Mouse (Mus musculus) erythroblast, adult 5-6 weeks (primary cell): Measurements from ENCODE around the gene Btbd9. TPM values are rescaled to one million over a fixed set of nuclear protein-coding genes. Genes with fewer than 3 reads are reported as not detected.

Experiments
- ATAC-seq: replicated peaks from 2 replicates; pipeline ENCODE4 v1.8.0; 2016; ENCODE audit warnings: moderate number of reproducible peaks, mild to moderate bottlenecking, moderate TSS enrichment, inconsistent platforms; ENCODE audit not compliant: poor library complexity, low FRiP score, severe bottlenecking
- total RNA-seq, 2 experiments: library from RNA; stranded (forward) in 1 of 2; stranded (reverse) in 1 of 2; fragments of 150-400 nt in 1 of 2; fragments of 200-764, 138-1000 nt in 1 of 2; gene quantifications; 2 replicates each; pipeline versions ENCODE4 v1.2.3 to v1.2.4; 2015 to 2017; ENCODE audit warnings: low replicate concordance in 2 of 2

Gene Btbd9
- total RNA-seq, 2 experiments from 2014 or later, result 6.3 to 6.5 TPM

DNA sequence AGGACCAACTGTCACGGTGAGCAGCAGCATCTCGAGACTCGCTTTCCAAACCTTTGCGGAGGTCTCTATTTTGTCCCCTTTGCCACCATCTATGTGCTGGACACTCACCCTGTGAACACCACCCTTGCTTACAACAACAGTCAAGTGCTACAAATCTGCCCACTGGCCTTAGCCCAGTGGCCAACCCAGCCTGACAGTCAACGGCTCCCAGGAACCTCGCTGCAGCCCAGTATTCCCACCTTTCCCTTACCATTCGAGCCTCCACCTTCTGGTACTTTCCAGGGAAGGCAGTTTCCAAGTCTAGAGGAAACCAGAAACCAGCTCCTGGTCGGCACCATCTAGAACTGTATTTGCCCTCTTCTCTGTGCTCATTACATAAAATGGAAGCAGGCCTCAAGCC lies 84.7 kb downstream of the Btbd9 start:
- ATAC-seq, result no peak

GRCm38 (mm10) chr17:30490601-30491000 lies 85.7 kb downstream of the Btbd9 start:
- ATAC-seq, result no peak

- ATAC-seq, result no peak
These were observed 86.2 kb downstream of the Btbd9 start for GRCm38 (mm10) chr17:30490086-30490485.

GRCm38 (mm10) chr17:30489629-30490028 lies 86.7 kb downstream of the Btbd9 start:
- no peak for ATAC-seq

DNA sequence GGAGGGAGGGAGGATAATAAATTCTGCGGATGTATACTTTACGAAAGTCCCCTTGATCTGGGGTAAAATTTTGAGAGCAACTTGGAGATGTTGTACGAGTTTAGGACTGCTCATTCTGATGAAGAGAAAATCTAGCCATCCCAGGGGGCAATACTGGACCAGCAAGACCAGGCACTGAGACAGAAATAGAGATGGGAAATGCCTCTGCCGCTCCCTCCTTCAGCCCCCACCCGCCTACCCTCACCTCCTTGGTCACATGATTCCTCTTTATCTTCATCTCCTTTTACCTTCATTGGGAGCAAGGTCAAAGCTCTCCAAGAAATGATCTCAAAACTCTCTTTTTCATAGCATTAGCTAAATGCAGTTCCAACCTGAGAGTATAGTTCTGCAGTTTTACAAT lies 88.6 kb downstream of the Btbd9 start:
- no peak for ATAC-seq

- no peak for ATAC-seq
These were observed 91.0 kb downstream of the Btbd9 start for GRCm38 (mm10) chr17:30485067-30485854.

DNA sequence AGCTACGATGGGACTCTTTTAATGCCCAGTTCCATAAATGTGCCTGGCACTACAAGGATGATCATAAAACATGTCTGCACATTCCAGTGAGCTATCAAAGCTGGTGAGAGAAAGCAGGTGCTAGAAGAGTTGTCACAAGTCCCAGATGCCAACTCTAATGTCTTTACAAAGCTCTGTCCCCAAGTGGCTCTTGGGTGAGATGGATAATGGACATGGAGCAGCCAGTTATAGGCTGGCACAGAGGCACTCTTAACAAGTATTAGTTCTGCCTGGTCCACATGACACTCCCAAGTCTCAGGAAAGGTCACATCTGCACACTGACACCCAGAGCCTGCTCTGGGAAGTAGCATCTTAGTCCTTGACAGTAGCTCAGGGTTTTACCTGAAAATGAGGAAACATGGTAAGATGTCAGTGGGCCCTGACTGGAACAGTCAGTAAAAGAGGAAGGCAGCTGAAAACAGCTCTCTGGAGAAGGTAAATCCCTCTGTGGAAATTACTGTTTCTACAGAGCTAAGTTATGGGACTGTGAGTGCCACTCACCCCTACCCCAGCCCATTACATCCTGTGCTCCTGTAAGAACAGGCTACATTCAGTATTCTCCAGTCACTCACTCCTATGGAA lies 91.7 kb downstream of the Btbd9 start:
- no peak for ATAC-seq

GRCm38 (mm10) chr17:30481766-30482165 lies 94.5 kb downstream of the Btbd9 start:
- no peak for ATAC-seq

- ATAC-seq, result no peak
These were observed 94.9 kb downstream of the Btbd9 start for GRCm38 (mm10) chr17:30481341-30481740.

GRCm38 (mm10) chr17:30480381-30480780 lies 95.9 kb downstream of the Btbd9 start:
- ATAC-seq, result no peak

GRCm38 (mm10) chr17:30478181-30478580 lies 98.1 kb downstream of the Btbd9 start:
- ATAC-seq, result no peak

DNA sequence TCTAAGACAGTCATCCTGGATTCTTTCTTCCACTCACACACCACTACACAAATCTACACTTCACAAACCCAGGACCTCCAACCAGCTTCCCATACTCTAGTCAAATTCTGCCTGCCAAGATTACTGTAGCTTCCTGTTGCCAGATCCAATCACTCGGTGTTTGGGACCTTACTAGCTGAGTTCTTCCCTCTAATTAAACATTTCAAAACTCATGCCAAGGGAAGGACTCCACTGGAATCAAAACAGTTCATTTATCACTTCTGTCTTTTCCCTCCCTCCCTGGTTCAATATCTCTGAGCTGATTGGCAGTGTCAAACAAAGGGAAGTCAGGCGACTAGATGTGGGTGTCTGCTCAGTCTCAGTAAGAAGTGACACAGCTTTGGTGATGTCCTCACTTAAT lies 101.7 kb downstream of the Btbd9 start:
- no peak for ATAC-seq

DNA sequence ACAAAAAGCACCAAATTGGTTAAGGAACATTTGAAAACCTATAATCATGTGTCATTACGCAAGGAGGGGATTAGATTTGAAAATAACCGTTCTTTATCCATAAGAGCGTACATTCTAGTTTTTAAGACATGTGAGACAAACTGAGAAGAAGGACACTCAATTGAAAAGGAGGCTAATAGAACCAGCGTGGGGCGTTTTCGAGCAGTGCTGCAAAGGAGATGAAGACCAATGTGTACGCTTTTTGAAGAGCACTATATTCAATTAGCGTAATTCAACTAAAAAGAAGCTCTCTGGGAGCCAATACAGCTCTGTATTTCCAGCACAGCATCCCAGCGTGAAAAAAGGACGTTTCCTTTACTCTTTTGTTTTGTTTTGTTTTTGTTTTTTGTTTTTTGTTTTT lies 103.5 kb downstream of the Btbd9 start:
- ATAC-seq, result no peak

DNA sequence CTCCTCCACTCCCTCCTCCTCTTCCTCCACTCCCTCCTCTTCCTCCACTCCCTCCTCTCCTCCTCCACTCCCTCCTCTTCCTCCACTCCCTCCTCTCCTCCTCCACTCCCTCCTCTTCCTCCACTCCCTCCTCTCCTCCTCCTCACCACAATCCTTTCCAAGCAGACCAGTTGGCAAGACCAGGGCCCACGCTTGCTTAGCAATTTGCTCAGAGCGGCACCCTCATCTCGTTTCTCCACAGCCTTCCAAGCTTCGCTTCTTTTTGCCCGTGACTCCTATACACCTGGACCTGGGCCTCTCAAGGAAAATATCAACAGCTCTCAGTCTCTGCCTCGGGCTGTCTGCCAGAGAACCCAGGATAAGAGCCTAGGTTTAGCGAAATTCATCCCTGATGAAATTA lies 104.8 kb downstream of the Btbd9 start:
- ATAC-seq, result no peak

DNA sequence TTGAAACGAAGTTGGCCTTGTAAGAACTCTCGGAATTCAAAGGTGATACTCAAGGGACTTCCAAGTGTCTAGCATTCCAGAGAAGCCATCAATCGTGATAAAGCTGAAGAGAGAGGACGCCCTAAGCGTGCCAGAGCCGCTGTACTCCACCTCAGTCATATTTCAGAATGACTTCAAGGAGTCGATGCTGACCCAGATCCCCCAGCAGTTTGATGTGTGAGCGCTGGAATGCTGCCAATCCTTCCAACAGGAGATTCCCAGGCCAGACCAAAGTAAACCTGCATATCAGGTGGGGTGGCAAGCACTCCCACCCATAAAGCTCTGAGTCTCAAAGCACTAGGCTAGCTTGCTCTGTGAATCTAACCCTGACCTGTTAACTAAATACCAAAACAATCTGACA lies 105.5 kb downstream of the Btbd9 start:
- no peak for ATAC-seq

DNA sequence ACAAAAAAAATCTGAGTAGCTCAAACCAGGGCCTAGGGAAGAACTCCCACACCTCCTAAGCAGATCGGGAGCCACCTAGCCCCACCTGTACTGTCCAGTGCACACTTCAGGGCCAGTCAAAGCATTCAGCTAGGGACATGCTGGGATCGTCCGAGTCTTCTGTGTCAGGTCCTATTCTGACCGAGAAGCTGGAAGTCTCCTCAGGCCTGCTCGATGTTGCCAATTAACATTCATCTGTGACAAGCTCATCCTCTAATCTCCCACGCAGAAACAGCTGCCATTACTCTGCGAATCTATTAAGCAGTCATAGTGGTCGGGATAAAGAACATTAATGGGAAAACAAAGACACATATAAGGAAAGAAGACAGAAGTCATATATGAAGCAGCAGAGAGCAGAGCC lies 106.0 kb downstream of the Btbd9 start:
- ATAC-seq, result no peak

DNA sequence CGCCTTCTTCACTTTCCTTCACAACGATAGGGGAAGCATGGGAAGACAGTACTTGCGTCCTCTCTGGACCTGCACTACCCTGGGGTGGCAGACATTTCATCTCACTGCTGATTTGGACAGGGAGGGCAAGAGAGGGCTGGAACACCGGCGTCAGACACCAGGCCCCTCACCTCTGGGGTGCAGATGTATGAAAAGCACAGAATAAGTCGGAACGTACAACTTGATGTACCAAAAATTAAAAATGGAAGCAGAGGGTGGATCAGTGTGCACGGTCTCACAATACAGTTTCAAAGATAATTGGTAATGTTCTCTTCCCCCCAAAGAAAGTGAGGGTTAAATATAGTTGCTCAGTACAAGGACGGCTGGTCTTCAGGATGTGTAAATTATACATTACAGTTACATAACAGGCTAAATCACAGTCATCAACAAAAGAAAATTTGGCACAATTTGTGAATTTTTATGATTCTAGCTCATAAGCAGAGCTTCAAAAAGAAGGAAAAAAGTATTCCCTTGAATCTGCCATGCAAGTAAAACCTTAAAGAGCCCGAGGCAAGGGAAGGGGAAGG lies 106.7 kb downstream of the Btbd9 start:
- no peak for ATAC-seq

GRCm38 (mm10) chr17:30468368-30468767 lies 107.9 kb downstream of the Btbd9 start:
- ATAC-seq, result no peak

DNA sequence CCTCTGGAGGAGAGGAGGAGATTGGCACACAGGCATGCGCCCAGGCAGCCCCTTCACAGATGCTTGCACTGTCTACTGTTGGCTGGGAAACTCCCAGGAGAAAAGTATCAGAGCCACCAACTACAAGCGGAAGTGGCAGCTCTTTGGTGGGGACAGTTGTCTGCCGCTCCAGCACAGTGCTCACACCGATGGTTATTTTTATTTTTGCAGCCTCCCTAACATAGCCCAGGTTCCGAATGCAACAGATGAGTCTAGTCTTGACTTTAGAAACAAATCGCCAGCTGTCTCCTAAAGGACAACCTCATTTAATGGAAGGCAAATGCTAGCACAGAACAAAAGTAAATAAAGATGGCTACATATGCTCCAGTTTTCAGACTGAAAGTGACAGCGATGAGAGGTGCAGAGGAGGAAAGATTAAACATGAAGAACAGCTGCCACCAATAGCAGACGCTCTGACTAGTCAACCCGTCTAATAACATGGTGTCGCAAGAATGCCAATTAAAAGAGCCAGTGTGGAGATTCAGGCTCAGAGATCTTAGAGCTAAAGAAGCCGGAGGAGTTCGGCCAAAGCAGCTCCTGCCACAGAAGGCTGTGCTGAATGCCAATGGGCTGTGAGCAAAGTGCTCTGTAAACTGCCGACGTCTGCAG lies 108.6 kb downstream of the Btbd9 start:
- no peak for ATAC-seq

DNA sequence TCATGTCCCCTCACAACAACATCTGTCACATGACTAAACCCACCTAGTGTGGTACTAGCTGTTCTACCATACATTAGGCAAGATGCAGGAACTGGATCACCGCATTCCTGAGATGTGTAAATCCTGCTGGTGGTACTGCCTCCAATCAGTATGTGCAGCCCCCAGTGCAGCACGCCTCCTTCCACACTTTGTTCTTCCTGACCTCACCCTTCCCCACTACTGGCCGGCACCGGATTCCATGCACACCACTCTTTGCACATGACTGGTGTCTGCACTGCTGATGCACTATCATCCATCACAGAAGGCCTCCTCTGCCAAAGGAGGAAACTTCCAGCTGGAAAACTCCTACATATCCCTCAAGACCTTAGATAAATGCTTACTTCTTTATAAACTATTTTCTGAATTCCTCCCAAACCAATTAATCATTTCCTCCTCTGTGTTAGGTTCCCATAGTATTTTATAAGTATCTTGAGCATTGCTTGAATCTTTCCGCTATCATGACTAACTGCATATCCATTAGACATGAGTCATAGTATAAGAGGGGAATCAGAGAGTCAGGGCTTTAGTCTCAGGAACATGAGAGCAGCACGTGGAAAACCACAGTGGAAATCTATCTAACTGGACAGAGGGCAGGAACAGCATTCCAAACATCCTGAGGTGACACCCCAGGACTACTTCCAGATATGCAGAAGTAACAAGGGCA lies 111.1 kb downstream of the Btbd9 start:
- ATAC-seq, result no peak
